Mouse (Mus musculus) hindbrain, embryonic 15.5 days (tissue): ENCODE measurements around the gene Nup85. TPM values are rescaled to one million over a fixed set of nuclear protein-coding genes. Genes with fewer than 3 reads are reported as not detected.

ENCODE experiments used
- ATAC-seq: fragments of 200-750 bp; cut with Nextera tagmentation; 2 replicates; pipeline ENCODE4 v1.8.0; 2017; ENCODE audit warnings: low read depth, moderate number of reproducible peaks, moderate TSS enrichment; ENCODE audit not compliant: low FRiP score
- H3K27ac ChIP-seq: fragments of 300-500 bp; sonication (generic); replicated peaks from 2 replicates; pipeline ENCODE4 v1.5.1; 2015; ENCODE audit warnings: mild to moderate bottlenecking, inconsistent platforms
- H3K27me3 ChIP-seq: fragments of 300-500 bp; sonication (generic); 2 replicates; pipeline ENCODE4 v1.6.1; 2015; ENCODE audit warnings: control low read depth, inconsistent platforms
- H3K36me3 ChIP-seq: fragments of 300-500 bp; sonication (generic); 2 replicates; pipeline ENCODE4 v1.6.1; 2015; ENCODE audit warnings: control low read depth, inconsistent platforms
- H3K4me1 ChIP-seq: fragments of 300-500 bp; sonication (generic); replicated peaks from 2 replicates; pipeline ENCODE4 v1.6.1; 2015; ENCODE audit warnings: control low read depth, inconsistent platforms
- H3K4me2 ChIP-seq: fragments of 300-500 bp; sonication (generic); 2 replicates; pipeline ENCODE4 v1.6.1; 2015; ENCODE audit warnings: moderate library complexity, mild to moderate bottlenecking, inconsistent platforms
- H3K4me3 ChIP-seq: fragments of 300-500 bp; sonication (generic); 2 replicates; pipeline ENCODE4 v1.5.1; 2015; ENCODE audit warnings: mild to moderate bottlenecking, inconsistent platforms
- H3K9ac ChIP-seq: fragments of 300-500 bp; sonication (generic); 2 replicates; pipeline ENCODE4 v1.6.1; 2015; ENCODE audit warnings: inconsistent platforms
- H3K9me3 ChIP-seq: fragments of 300-500 bp; sonication (generic); 2 replicates; pipeline ENCODE4 v1.6.1; 2016; ENCODE audit warnings: control low read depth, inconsistent platforms
- WGBS: fragments of 180-500 bp; shearing (Covaris S2); methylation state at CpG from one replicate; pipeline ENCODE4 v1.1.7; 2015; 5-methylcytosine and 5-hydroxymethylcytosine counted together
- polyA plus RNA-seq: library from polyadenylated mRNA; unstranded; fragments of >200 nt; fragmentation: Nextera tagmentation; extraction: Ambion mirVana; gene quantifications from 2 replicates; pipeline ENCODE4 v1.2.1, GENCODE M21; 2015

Nup85 gene
- polyA plus RNA-seq, 1 experiment from 2014 or later, result 108 TPM

DNA sequence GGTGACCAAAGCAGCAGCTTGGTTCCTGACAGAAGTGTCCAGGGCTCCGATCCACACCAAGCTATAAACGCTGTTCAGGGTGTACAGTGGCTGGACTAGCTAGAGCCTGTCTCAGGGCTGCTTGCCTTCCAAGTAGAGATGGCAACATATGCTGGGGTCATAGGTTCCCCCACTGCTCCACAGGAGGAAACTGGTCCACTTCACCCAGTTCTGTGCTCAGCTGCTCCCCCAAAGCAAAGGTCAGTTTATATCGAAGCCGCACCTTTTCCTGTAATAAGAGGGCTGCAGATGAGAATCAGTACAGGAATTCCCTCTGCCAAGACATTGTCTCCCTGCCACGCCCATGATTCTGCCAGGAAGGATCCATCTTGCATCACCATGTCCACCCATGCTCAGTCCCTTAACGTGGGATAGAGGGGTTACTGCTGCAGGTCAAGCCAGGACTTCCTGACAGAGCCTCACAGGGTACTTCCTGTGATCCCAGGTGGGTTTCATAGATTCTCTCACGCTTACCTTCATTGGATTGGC lies 21.4 kb downstream of the Nup85 start:
- WGBS, result 91% methylated on average over 7 of the region's 7 CpGs
- H3K4me2 ChIP-seq, result no peak overlapping the region
- no peaks in the 10 kb centered on the region for H3K9me3 ChIP-seq
- H3K27me3 ChIP-seq, result no peaks in the 10 kb centered on the region
- no peak overlapping the region for H3K9ac ChIP-seq
- no peaks in the 10 kb centered on the region for H3K4me1 ChIP-seq
- H3K36me3 ChIP-seq, result peaks cover 96% of the 10 kb centered on the region
- H3K4me3 ChIP-seq, result no peak overlapping the region
- H3K27ac ChIP-seq, result no peak overlapping the region
- ATAC-seq, result no peak

DNA sequence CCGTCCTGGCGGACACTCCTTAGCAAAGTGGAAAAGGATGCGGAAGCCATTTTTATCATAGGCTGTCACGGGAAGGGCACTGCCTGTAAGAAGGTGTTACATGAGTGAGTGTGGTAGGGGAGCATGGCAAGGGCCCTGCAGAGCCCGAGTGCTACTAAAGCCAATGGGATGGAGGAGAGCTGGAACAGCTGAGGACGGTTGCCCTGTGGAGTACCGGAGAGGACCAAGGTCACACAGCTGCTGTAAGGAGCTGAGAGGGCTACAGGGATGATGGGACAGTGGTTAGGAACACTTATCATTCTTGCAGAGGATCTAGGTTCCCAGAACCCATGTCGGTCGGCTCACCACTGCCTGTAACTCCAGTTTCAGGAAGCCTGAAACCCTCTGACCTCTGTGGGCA lies 22.2 kb downstream of the Nup85 start:
- Histone ChIP-seq H3K36me3 (peaks cover 96% of the 10 kb centered on the region), H3K27ac (no peak overlapping the region), H3K9me3 (no peaks in the 10 kb centered on the region), H3K9ac (no peak overlapping the region), H3K4me2 (no peak overlapping the region), H3K4me1 (no peaks in the 10 kb centered on the region), H3K4me3 (no peak overlapping the region), H3K27me3 (no peaks in the 10 kb centered on the region)
- no peak for ATAC-seq
- 92% methylated on average over 9 of the region's 9 CpGs for WGBS

DNA sequence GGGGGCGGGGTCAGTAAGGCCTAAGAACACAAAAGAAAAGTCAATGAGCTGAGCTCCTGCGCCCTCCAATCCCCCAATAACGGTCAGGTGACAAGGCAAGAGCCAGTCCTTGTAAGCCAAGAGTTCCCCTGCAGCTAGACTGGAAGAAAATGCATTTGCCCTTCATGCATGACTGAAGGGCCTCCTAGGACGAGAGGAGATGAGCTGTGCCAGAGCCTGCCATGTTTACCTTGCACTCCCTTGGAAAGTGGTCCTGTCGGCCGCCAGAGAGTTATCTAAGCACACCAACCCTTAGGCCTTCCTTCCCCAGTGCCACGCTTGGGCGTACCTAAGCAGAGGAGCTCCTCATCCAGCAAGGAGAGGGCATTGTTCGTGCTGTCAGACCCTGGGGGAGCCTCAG lies 23.8 kb downstream of the Nup85 start:
- Histone ChIP-seq H3K4me1 (no peaks in the 10 kb centered on the region), H3K4me3 (no peak overlapping the region), H3K9ac (no peak overlapping the region), H3K9me3 (no peaks in the 10 kb centered on the region), H3K4me2 (no peak overlapping the region), H3K27me3 (no peaks in the 10 kb centered on the region), H3K27ac (no peak overlapping the region), H3K36me3 (peaks cover 94% of the 10 kb centered on the region)
- ATAC-seq, result no peak; the same call in 1 of the 2 replicates
- 83% methylated on average over 9 of the region's 9 CpGs for WGBS

DNA sequence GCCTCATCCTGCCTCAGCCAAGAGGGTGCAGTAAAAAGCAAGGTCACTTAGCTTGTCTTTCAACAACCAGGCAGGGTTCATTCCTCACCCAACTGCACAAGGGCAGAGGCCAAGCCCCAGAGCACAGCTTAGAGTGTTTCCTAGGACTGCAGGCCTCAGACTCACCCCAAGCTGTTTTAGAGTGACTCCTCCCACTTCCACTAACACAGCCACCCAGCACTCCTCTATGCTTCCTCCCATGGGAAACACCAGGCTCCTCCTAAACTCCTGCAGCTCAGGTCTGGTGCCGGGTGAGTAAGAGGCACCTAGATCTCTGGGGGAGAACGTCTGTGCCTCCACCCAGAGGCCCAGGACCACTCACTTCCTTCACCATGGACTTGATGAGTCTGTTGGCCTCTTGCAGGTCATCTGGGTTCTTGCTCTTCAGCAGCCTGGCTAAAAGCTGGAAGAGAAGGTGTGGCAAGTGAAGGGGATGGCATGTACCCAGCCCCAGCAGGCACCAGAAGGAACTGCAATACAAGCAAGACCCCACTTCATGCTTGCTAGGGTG lies 26.4 kb downstream of the Nup85 start:
- H3K9ac ChIP-seq, result no peak overlapping the region
- H3K36me3 ChIP-seq, result peaks cover 90% of the 10 kb centered on the region
- no peak overlapping the region for H3K4me2 ChIP-seq
- H3K4me1 ChIP-seq, result no peaks in the 10 kb centered on the region
- H3K27ac ChIP-seq, result no peak overlapping the region
- no peak overlapping the region for H3K4me3 ChIP-seq
- ATAC-seq, result no peak
- no peaks in the 10 kb centered on the region for H3K9me3 ChIP-seq
- H3K27me3 ChIP-seq, result no peaks in the 10 kb centered on the region
- 85% methylated on average over 2 of the region's 2 CpGs for WGBS

DNA sequence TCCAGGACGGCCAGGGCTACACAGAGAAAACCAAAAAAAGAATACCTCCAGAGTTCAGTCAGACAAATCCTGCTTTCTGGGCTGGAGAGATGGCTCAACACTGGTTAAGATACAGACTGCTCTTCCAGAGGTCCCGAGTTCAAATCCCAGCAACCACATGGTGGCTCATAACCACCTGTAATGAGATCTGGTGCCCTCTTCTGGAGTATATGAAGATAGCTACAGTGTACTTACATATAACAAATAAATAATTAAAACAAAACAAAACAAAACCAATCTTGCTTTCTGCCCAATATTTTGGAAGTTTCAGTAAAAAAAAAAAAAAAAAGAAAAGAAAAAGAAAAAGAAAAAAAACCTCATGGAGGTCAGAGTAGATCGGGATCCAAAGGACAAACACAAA lies 31.0 kb downstream of the Nup85 start:
- no peak overlapping the region for H3K27ac ChIP-seq
- H3K27me3 ChIP-seq, result no peaks in the 10 kb centered on the region
- ATAC-seq, result no peak
- H3K36me3 ChIP-seq, result peaks cover 59% of the 10 kb centered on the region
- no peaks in the 10 kb centered on the region for H3K4me1 ChIP-seq
- H3K4me2 ChIP-seq, result no peak overlapping the region
- H3K9ac ChIP-seq, result no peak overlapping the region
- 97% methylated on average over 3 of the region's 3 CpGs for WGBS
- H3K9me3 ChIP-seq, result no peaks in the 10 kb centered on the region
- H3K4me3 ChIP-seq, result no peak overlapping the region

DNA sequence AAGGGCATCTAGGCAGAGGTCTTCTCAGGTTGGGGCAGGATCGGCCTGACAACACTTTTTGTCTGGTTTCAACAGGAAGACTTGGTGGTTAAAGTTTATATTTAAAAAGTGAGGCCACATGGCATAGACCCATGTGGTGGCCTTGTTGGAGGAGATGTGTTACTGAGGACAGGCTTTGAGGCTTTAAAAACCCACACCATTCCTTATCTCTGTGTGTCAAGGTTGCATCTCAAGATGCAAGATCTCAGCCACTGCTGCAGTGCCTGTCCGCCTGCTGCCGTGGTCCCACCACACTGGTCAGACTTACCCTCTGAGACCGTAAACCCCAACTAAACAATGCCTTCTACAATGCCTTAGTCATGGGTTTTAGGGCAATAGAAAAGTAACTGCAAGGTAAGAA lies 34.1 kb downstream of the Nup85 start:
- no peak overlapping the region for H3K9ac ChIP-seq
- no peak overlapping the region for H3K4me2 ChIP-seq
- no peaks in the 10 kb centered on the region for H3K9me3 ChIP-seq
- WGBS, result 94% methylated on average over 4 of the region's 4 CpGs
- peaks cover 30% of the 10 kb centered on the region for H3K36me3 ChIP-seq
- no peak overlapping the region for H3K27ac ChIP-seq
- H3K4me1 ChIP-seq, result peaks cover 15% of the 10 kb centered on the region
- no peak overlapping the region for H3K4me3 ChIP-seq
- no peaks in the 10 kb centered on the region for H3K27me3 ChIP-seq
- no peak for ATAC-seq

DNA sequence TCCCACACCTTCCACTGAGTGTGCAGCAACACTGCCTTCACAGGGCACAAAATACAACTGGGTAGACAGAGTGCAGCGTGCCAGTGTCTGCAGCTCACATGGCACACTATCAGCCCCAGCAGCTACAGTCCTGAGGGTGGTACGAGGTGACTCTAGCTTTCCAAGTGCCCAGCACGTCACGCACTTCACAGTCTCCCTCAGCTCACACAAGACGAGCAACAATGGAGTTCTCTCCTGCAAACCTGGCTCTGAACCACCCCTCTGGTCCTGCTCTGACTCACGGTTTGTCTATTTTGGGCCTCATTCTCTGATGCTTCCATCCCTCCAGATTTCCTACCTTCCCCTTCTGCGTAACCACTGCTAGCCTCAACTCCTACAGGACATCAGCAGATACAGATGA lies 35.5 kb downstream of the Nup85 start:
- H3K9me3 ChIP-seq, result no peaks in the 10 kb centered on the region
- H3K9ac ChIP-seq, result no peak overlapping the region
- peaks cover 19% of the 10 kb centered on the region for H3K4me1 ChIP-seq
- ATAC-seq, result no peak
- H3K4me2 ChIP-seq, result no peak overlapping the region
- no peaks in the 10 kb centered on the region for H3K27me3 ChIP-seq
- no peak overlapping the region for H3K27ac ChIP-seq
- no peak overlapping the region for H3K4me3 ChIP-seq
- H3K36me3 ChIP-seq, result peaks cover 16% of the 10 kb centered on the region
- WGBS, result 93% methylated on average over 7 of the region's 7 CpGs

DNA sequence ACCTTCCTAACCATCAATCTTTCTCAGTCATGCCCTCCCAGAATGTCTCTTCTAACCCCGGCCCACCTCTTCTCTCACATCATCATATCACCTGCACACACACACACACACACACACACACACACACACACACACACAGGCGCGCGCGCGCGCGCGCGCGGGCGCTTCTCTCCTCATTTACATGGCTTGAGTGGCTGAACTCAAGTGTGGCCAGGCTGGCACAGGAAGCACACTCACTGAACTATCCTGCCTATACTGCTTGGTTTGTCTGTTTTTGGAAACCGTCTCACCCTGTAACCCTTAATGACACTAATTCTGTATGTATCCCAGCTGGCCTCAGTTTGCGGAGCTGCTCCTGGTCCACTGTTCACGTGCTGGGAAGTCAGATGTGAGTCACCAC lies 36.5 kb downstream of the Nup85 start:
- Histone ChIP-seq H3K9ac (no peak overlapping the region), H3K27me3 (no peaks in the 10 kb centered on the region), H3K4me1 (peaks cover 29% of the 10 kb centered on the region), H3K4me3 (no peak overlapping the region), H3K27ac (no peak overlapping the region), H3K36me3 (peaks cover 13% of the 10 kb centered on the region), H3K9me3 (no peaks in the 10 kb centered on the region), H3K4me2 (no peak overlapping the region)
- no peak for ATAC-seq
- 97% methylated on average over 15 of the region's 15 CpGs for WGBS

DNA sequence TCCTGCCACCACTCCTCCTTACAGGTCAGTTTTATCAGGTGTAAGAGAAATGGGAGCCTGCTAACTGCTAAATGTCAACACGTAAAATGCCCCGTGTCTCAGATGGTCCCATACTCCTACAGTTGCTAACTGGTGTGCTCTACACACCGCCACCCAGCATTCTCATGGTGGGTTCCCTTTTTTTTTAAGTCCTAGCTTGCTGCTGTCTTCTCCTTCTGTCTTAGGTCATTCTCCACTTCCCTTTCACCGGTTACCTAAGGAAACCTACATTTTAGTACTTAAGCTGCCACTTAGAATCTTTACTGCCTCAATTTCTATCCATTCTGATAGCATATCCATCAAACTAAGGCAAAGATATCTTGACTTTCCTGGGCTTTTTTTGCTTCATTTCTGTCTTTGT lies 36.9 kb downstream of the Nup85 start:
- no peak overlapping the region for H3K4me3 ChIP-seq
- no peaks in the 10 kb centered on the region for H3K27me3 ChIP-seq
- no peak overlapping the region for H3K27ac ChIP-seq
- ATAC-seq, result no peak
- no peak overlapping the region for H3K9ac ChIP-seq
- H3K9me3 ChIP-seq, result no peaks in the 10 kb centered on the region
- WGBS, result 92% methylated on average over 4 of the region's 4 CpGs
- no peak overlapping the region for H3K4me2 ChIP-seq
- peaks cover 31% of the 10 kb centered on the region for H3K4me1 ChIP-seq
- H3K36me3 ChIP-seq, result peaks cover 17% of the 10 kb centered on the region

DNA sequence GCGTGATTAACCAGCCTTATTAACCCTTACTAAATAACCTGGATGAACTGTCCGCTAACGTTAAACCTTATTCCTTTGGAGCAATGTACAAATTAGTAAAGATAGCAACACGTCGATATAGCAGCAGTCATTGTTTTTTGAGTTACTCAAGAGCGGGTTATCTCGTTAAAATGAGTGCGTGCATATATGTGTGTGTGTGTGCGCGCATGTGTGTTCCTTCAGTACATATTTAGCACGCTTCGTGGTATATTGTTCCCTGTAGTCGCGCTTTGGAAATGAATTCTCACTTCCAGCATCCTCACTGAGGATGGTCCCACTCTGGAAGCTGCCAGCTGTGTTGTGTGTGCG lies 38.9 kb downstream of the Nup85 start:
- Histone ChIP-seq H3K4me2 (peak overlapping the region; percentile 80), H3K27ac (peak overlapping the region; percentile 97), H3K27me3 (no peaks in the 10 kb centered on the region), H3K9me3 (no peaks in the 10 kb centered on the region), H3K4me3 (peak overlapping the region; percentile 72), H3K9ac (peak overlapping the region; percentile 82), H3K36me3 (peaks cover 29% of the 10 kb centered on the region), H3K4me1 (peaks cover 31% of the 10 kb centered on the region)
- no peak for ATAC-seq
- 5% methylated on average over 15 of the region's 15 CpGs for WGBS

DNA sequence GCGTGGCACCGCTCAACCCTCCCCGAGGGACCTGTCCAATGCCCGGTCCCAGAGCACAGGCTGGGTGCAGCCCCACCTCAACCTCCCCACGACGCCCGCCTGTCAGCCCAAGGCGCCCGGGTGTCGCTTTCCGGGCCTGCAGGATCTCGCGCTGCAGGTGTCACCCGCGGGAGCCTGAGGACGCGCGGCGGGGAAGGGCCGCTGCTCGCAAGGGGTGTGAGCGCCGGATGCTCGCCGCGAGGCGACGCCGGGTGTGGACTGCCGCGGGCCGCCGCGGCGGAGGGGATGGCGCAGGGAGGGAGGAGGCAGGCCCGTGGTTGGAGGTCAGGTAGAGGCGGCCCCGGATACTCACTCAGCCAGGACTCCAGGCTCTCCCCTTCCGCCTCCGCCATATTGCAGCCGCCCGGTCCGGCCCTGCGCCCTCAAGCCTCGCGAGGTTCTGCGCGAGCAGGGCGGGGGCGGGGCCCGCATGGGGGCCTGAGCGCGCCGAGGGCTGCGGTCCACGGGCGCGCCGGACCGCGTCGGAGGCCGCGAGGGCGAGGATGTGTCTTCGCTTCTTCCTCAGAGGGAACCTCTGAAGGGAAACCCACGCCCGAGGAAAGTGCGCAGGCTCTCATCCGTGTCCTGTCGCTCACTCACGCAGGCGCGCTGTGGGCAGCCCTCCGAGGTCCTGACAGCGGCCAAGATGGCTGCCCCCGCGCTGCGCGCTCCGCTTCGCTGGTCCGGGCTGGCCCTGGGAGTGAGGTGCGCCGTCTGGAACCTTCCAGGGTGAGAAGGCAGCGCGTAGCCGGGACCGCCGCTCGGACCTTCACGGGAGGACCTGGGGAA lies 39.5 kb downstream of the Nup85 start, which contains the start of the genes Mrps7 and Gga3:
Gene Mrps7 (plus strand): TSS at position 450 of the 828 bp plus-strand sequence.
Gene Gga3 (minus strand): TSS at position 576 of the 828 bp plus-strand sequence.
- no peaks in the 10 kb centered on the region for H3K27me3 ChIP-seq
- peak within 1 kb of the TSS; percentile 97 for H3K27ac ChIP-seq
- peaks cover 26% of the 10 kb centered on the region for H3K36me3 ChIP-seq
- H3K9ac ChIP-seq, result peak within 1 kb of the TSS; percentile 82
- H3K4me2 ChIP-seq, result peak within 1 kb of the TSS; percentile 80
- under 1% methylated on average over 80 of the region's 93 CpGs for WGBS
- peak within 1 kb of the TSS; percentile 72 for H3K4me3 ChIP-seq
- H3K4me1 ChIP-seq, result peaks cover 31% of the 10 kb centered on the region
- H3K9me3 ChIP-seq, result no peaks in the 10 kb centered on the region
- ATAC-seq, result peak; percentile 96

DNA sequence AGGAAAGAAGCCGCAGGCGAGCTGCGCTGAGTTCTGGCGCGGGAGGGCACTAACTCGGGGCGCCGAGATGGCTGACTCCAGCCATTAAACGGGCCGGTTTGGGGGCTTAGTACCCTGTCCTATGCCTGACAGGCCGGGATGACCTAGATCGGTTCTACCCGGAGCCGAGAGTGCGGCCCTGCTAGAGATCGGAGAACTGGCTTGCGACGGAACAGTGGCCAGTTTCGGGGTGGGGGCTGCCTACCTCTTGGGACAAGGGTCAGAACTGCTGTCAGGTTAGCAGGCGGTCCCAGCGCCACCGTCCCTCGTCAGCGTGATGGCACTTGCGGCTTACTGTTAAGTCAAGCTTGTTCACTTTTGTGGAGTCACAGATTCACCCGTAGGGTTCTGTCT lies 40.1 kb downstream of the Nup85 start:
- ATAC-seq, result peak; percentile 29
- peaks cover 27% of the 10 kb centered on the region for H3K36me3 ChIP-seq
- peak overlapping the region; percentile 80 for H3K4me2 ChIP-seq
- no peaks in the 10 kb centered on the region for H3K9me3 ChIP-seq
- peaks cover 31% of the 10 kb centered on the region for H3K4me1 ChIP-seq
- no peaks in the 10 kb centered on the region for H3K27me3 ChIP-seq
- peak overlapping the region; percentile 97 for H3K27ac ChIP-seq
- H3K9ac ChIP-seq, result peak overlapping the region; percentile 82
- H3K4me3 ChIP-seq, result peak overlapping the region; percentile 72
- under 1% methylated on average over 26 of the region's 26 CpGs for WGBS
